Mouse (Mus musculus) stomach, postnatal 0 days (tissue): Measurements from ENCODE around the gene Smarcc2.

Experiments used
- CTCF ChIP-seq: IDR thresholded peaks from 2 replicates; pipeline ENCODE4 v1.5.1; 2016; ENCODE audit warnings: antibody characterized with exemption, low read depth, mild to moderate bottlenecking, moderate library complexity
- EP300 ChIP-seq: optimal IDR thresholded peaks from 2 replicates; pipeline ENCODE3; 2016; ENCODE audit warnings: antibody characterized with exemption

GRCm38 (mm10) chr10:128487861-128488712, 29.0 kb downstream of the Smarcc2 start:
- TF ChIP-seq CTCF (no peak), EP300 (no peak)
